Mouse (Mus musculus) midbrain, embryonic 10.5 days (tissue): ENCODE data around the gene Mxra8. TPM values are rescaled to one million over a fixed set of nuclear protein-coding genes. Genes with fewer than 3 reads are reported as not detected.
A peak's percentile ranks its signal among the peaks of the same experiment; 100 is the strongest.

ENCODE experiments used
- DNase-seq: peaks from one replicate; pipeline ENCODE4 v3.0.0-alpha.2; 2017; ENCODE audit warnings: low spot score
- H3K27ac ChIP-seq: fragments of 300-500 bp; sonication (generic); replicated peaks from 2 replicates; pipeline ENCODE4 v1.5.1; 2016; ENCODE audit warnings: mild to moderate bottlenecking
- H3K27me3 ChIP-seq: fragments of 300-500 bp; sonication (generic); 2 replicates; pipeline ENCODE4 v1.6.1; 2016; ENCODE audit warnings: low read depth, mild to moderate bottlenecking; ENCODE audit not compliant: poor library complexity, severe bottlenecking
- H3K36me3 ChIP-seq: fragments of 300-500 bp; sonication (generic); 2 replicates; pipeline ENCODE4 v1.6.1; 2016; ENCODE audit warnings: mild to moderate bottlenecking, moderate library complexity
- H3K4me1 ChIP-seq: fragments of 300-500 bp; sonication (generic); 2 replicates; pipeline ENCODE4 v1.6.1; 2016
- H3K4me3 ChIP-seq: fragments of 300-500 bp; sonication (generic); 2 replicates; pipeline ENCODE4 v1.5.1; 2016; ENCODE audit warnings: mild to moderate bottlenecking, moderate library complexity
- H3K9me3 ChIP-seq: fragments of 300-500 bp; sonication (generic); replicated peaks from 2 replicates; pipeline ENCODE4 v1.6.1; 2016; ENCODE audit warnings: mild to moderate bottlenecking
- WGBS: fragments of 180-500 bp; shearing (Covaris S2); methylation state at CpG from one replicate; pipeline ENCODE4 v1.1.7; 2016; 5-methylcytosine and 5-hydroxymethylcytosine counted together
- polyA plus RNA-seq: library from polyadenylated mRNA; unstranded; fragments of >200 nt; fragmentation: Nextera tagmentation; extraction: Ambion mirVana; gene quantifications from 2 replicates; pipeline ENCODE4 v1.2.1, GENCODE M21; 2016

Mxra8 gene
- polyA plus RNA-seq, 1 experiment from 2014 or later, result 50.7 TPM

DNA sequence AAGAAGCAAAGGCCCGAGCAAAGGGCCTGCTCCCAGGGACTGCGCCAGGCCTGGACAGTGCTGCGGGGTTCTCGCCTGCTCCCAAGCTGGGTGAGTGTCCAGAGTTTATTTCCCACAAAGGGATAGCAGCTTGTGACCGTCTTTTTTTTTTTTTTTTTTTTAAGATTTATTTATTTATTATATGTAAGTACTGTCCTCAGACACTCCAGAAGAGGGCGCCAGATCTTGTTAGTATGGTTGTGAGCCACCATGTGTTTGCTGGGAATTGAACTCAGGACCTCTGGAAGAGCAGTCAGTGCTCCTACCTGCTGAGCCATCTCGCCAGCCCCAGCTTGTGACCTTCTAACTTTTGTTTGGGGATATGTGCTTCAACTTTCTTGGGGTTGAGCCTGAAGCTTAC, 18.5 kb upstream of the Mxra8 start:
- WGBS, result 86% methylated on average over 7 of the region's 7 CpGs
- no peak overlapping the region for H3K4me3 ChIP-seq
- no peak for DNase-seq
- no peaks in the 10 kb centered on the region for H3K4me1 ChIP-seq
- H3K9me3 ChIP-seq, result no peaks in the 10 kb centered on the region
- H3K27ac ChIP-seq, result no peak overlapping the region
- H3K27me3 ChIP-seq, result no peaks in the 10 kb centered on the region
- H3K36me3 ChIP-seq, result peaks cover 100% of the 10 kb centered on the region

DNA sequence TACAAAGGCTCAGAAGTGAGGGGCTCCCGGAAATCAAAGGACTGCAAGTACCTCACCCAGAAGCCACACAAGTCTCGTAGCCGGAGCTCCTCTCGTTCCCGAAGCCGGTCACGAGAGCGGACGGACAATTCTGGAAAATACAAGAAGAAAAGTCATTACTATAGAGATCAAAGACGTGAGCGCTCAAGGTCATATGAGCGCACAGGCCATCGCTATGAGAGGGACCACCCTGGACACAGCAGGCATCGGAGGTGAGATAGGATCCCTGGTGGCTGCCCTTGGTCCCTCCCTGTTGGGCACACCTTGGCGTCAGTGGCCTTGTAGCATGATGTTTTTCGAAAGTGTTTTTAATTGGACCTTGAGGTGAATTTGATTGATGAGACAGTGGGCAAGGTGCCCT, 16.0 kb upstream of the Mxra8 start:
- Histone ChIP-seq H3K27ac (no peak overlapping the region), H3K4me1 (no peaks in the 10 kb centered on the region), H3K36me3 (peaks cover 100% of the 10 kb centered on the region), H3K4me3 (no peak overlapping the region), H3K27me3 (no peaks in the 10 kb centered on the region), H3K9me3 (no peaks in the 10 kb centered on the region)
- WGBS, result 95% methylated on average over 16 of the region's 16 CpGs
- no peak for DNase-seq

DNA sequence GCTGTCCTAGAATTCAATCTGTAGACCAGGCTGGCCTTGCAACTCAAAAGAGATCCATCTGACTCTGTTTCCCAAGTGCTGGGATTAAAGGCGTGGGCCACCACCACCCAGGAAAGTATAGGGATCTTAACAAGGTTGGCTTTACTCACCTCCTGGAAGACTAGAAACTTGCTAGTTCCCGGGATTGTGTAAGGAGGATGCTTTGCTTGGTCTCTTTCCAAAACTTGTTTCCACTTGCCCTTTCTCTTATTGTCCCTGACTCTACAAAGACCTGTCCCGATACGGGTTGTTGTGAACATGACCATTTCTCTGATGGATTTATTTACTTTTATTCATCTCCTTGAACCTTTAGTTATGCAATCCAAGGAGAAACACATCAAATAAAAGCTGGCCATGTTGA, 9.6 kb upstream of the Mxra8 start:
- H3K4me1 ChIP-seq, result peaks cover 27% of the 10 kb centered on the region
- peaks cover 60% of the 10 kb centered on the region for H3K36me3 ChIP-seq
- no peaks in the 10 kb centered on the region for H3K27me3 ChIP-seq
- H3K9me3 ChIP-seq, result no peaks in the 10 kb centered on the region
- no peak overlapping the region for H3K27ac ChIP-seq
- no peak for DNase-seq
- H3K4me3 ChIP-seq, result no peak overlapping the region
- WGBS, result 92% methylated on average over 4 of the region's 4 CpGs

DNA sequence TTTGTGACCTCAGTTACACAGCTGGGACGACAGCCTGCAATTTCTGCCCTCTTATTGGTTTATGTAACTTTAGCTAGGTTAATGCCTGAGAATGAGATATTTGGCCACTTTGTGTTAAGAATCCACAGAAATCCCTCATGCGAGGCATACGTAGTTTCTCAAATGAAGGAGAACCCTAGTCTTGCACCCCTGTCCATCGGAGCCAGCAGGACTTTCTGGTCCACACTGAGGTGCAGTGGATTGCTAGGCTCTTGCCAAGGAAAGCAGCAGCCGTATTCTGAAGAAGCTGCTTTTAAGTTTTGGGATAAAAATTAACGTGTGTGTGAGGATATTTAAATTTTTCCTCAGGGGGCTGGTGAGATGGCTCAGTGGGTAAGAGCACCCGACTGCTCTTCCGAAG, 8.9 kb upstream of the Mxra8 start:
- no peaks in the 10 kb centered on the region for H3K9me3 ChIP-seq
- H3K4me3 ChIP-seq, result peak overlapping the region; percentile 70
- WGBS, result 57% methylated on average over 8 of the region's 8 CpGs
- no peaks in the 10 kb centered on the region for H3K27me3 ChIP-seq
- peak overlapping the region; percentile 63 for H3K27ac ChIP-seq
- H3K4me1 ChIP-seq, result peaks cover 27% of the 10 kb centered on the region
- peaks cover 58% of the 10 kb centered on the region for H3K36me3 ChIP-seq
- DNase-seq, result no peak

DNA sequence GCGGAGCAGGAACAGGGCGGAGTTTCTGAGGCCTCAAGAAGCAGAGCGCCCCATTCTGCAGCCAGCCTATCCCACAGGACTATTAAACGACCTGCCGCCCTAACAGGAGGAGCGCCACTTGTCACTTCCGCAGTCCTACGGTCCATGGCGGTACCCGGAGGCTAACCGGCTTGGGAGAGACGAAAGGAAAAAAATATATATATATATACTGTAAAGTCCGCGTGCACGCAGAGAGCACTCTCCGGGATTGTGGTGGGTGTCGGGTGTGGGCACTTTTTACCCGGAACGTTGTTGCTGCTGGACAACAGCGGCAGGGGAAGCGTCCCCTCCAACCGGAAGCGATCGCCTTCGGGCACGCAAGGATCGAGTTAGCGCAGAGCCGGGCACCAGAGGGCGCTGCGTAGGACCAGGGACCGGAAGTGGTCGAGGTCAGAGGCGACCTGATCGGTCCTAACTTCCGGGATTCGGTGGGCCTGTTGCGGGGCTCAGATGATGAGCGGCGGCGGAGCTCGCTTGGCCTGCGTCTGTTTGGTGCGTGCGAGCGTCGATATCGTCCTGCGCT, 8.2 kb upstream of the Mxra8 start, which contains the start of gene Aurkaip1:
TSS of gene Aurkaip1 (plus strand) at position 68 of the 562 bp plus-strand sequence.
- H3K27me3 ChIP-seq, result no peaks in the 10 kb centered on the region
- WGBS, result under 1% methylated on average over 49 of the region's 49 CpGs
- peak; percentile 96 for DNase-seq
- H3K36me3 ChIP-seq, result peaks cover 51% of the 10 kb centered on the region
- peaks cover 27% of the 10 kb centered on the region for H3K4me1 ChIP-seq
- peak within 1 kb of the TSS; percentile 88 for H3K27ac ChIP-seq
- peak within 1 kb of the TSS; percentile 70 for H3K4me3 ChIP-seq
- no peaks in the 10 kb centered on the region for H3K9me3 ChIP-seq

DNA sequence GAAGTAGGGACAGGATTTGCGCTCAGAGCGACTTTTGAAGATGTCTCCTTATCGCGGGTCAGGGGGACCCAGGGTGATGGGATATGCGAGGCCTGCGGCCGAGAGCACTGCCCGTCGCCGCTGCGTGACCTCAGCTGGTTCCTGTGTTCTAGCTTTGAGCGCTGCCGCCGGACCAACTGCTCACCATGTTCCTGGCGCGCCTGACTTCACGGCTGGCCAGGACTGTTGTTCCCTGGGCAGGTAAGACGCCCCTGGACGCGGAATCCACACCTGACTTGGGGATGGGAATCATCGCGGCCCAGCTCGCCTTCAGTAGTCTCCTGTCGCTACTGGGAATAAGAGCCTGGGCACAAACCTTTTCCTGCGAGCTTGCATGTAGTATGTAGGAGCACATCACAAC, 7.6 kb upstream of the Mxra8 start:
- 2% methylated on average over 25 of the region's 25 CpGs for WGBS

DNA sequence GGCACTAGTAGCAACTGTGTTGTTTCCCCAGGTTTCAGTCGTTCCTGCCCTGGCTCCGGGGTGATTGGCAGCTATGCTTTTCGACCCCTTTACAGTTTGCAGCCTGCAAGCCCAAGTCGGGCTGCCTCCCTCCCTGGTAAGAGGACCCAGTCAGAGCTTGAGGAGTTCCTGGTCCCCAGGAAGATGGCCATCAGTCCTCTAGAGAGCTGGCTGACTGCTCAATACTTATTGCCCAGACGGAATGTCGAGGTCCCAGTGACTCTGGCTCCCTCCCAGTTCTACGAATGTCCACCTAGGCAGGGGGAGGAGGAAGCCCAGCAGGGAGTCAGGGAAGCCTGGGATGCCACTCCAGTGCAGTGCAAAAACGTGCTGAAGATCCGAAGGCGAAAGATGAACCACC, 7.2 kb upstream of the Mxra8 start:
- 55% methylated on average over 10 of the region's 10 CpGs for WGBS
- H3K27me3 ChIP-seq, result no peaks in the 10 kb centered on the region
- no peaks in the 10 kb centered on the region for H3K9me3 ChIP-seq
- peak overlapping the region; percentile 88 for H3K27ac ChIP-seq
- peak overlapping the region; percentile 70 for H3K4me3 ChIP-seq
- peaks cover 27% of the 10 kb centered on the region for H3K4me1 ChIP-seq
- H3K36me3 ChIP-seq, result peaks cover 41% of the 10 kb centered on the region
- DNase-seq, result no peak

More for the DNA sequence above, 7.6 kb upstream of the Mxra8 start:
- H3K27ac ChIP-seq, result peak overlapping the region; percentile 88
- peak overlapping the region; percentile 70 for H3K4me3 ChIP-seq
- DNase-seq, result no peak
- no peaks in the 10 kb centered on the region for H3K27me3 ChIP-seq
- peaks cover 27% of the 10 kb centered on the region for H3K4me1 ChIP-seq
- peaks cover 46% of the 10 kb centered on the region for H3K36me3 ChIP-seq
- H3K9me3 ChIP-seq, result no peaks in the 10 kb centered on the region

DNA sequence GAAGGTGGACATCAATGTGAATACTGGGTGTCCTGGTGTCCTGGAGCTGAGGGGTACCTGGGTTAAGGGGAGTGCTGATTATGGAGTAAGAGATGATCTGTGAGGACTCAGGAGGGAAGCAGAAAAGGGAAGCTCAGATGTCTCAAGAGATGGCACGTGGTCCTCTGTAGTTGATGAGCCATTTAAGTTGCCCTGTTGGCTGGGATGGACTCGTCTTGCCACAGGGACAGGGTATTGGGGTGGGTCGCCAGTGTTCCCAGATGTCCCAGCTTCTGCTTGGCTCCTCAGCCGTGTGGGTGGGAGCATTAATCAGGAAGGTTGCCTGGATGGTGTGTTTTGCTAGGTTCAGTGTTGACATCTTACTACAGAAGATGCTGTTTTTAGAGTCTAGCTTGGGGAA, 6.2 kb upstream of the Mxra8 start:
- no peak overlapping the region for H3K27ac ChIP-seq
- peaks cover 27% of the 10 kb centered on the region for H3K4me1 ChIP-seq
- peak overlapping the region; percentile 22 for H3K4me3 ChIP-seq
- DNase-seq, result no peak
- WGBS, result 91% methylated on average over 4 of the region's 4 CpGs
- H3K36me3 ChIP-seq, result peaks cover 32% of the 10 kb centered on the region
- H3K9me3 ChIP-seq, result no peaks in the 10 kb centered on the region
- H3K27me3 ChIP-seq, result no peaks in the 10 kb centered on the region

DNA sequence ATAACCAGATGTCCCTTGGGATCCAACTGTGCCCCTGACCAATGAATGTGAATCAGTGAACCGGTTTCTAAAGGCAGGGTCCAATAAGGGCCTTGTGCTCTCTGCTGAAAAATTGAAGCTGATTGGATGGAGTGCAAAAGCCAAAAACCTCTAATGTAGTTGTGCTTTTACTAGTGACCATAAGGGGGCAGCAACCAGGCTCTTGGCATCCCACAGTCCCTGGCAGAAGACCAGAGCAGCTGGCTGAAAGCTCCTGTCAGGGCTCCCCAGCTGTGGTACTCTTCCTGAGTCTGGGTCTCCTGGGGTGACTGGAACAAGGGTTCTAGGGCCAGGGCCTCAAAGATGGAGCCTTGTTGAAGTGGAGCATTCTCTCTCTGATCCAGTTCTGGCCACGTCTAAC, 5.6 kb upstream of the Mxra8 start:
- Histone ChIP-seq H3K27me3 (no peaks in the 10 kb centered on the region), H3K4me3 (peak overlapping the region; percentile 22; the same call in 1 of the 2 replicates), H3K9me3 (no peaks in the 10 kb centered on the region), H3K36me3 (peaks cover 28% of the 10 kb centered on the region), H3K27ac (no peak overlapping the region; the same call in 1 of the 2 replicates), H3K4me1 (peaks cover 32% of the 10 kb centered on the region)
- peak; percentile 75 for DNase-seq
- 41% methylated on average over 2 of the region's 2 CpGs for WGBS

DNA sequence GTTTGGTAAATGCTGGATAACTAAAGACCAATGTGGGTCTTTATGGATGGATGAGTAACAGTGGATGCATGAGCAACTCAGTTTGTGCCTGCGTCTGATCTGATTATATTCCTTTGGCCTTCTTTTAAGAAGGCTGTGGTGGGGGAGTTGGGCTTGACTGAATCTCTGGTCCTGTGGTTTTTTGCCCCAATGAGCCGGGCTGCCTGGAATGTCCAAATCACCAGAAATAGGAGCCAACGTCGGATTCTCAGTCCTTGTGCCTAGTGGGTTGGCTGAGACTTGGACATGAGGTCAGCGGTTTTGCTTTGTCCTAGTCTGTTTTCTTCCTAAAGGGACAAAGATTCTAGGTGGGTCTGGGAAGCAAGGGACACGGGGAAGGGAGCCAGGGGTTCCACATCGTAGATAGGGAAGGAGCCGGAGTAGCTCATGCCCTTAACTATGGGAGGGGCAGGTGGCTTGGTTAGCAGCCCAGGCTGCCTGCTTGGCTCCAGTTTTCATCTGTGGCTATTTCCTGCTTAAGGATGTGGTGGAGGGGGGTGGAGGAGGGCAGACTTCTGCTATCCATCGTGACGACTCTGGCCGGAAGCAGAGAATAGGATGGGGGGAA, 2.0 kb upstream of the Mxra8 start:
- H3K9me3 ChIP-seq, result no peaks in the 10 kb centered on the region
- H3K27ac ChIP-seq, result no peak overlapping the region
- no peak for DNase-seq
- H3K4me1 ChIP-seq, result peaks cover 51% of the 10 kb centered on the region
- peaks cover 31% of the 10 kb centered on the region for H3K36me3 ChIP-seq
- H3K4me3 ChIP-seq, result no peak overlapping the region
- peaks cover 24% of the 10 kb centered on the region for H3K27me3 ChIP-seq
- WGBS, result 87% methylated on average over 11 of the region's 11 CpGs

DNA sequence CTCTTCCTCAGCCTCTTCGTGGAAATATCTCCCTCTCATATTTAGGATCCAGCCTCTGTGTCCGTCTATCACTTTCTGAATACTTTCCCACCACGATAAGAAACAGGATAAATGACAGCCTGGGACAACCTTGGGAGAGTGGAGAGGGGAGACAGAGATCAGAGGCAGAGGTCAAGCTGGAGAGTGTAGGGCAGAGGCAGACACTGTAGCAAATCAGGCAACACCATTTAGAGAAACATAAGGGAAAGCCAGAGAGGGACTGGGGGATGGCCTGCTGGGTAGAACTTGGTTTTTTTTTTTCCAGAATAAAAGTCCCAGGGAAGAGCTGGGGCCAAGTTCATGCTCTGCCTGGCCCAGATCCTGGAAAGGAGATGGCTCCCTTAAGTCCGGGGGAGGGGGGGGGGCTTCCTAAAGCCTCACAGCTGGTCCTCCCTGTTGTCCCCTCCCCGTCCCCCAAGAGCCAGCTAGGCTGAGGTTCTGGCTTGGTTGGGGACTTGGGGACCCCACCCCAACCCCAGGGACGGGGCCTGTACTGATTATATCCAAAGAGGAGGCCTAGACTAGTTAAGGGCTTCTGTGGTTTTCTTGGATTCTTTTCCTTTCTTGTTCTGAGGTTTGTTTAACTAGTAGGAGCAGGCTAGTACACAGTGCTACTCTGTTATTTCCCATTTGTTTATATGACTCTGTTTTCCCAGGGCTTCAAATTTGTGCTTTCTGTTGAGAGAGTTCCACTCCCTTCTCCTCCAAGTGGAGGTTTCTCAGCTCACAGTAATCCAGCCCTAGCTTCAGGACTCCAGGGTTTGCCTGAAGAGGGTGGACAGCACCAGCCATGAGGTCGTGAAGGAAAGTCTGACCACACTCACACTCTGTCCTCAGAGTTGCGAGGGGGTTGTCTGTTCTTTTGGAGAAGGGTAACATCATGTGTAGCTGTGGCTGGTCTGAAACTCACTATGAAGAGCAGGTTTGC, 1.0 kb upstream of the Mxra8 start:
- Histone ChIP-seq H3K9me3 (no peaks in the 10 kb centered on the region), H3K4me3 (peak overlapping the region; percentile 66), H3K36me3 (peaks cover 31% of the 10 kb centered on the region), H3K27me3 (peaks cover 32% of the 10 kb centered on the region), H3K4me1 (peaks cover 42% of the 10 kb centered on the region), H3K27ac (peak overlapping the region; percentile 87)
- 59% methylated on average over 8 of the region's 8 CpGs for WGBS
- no peak for DNase-seq

DNA sequence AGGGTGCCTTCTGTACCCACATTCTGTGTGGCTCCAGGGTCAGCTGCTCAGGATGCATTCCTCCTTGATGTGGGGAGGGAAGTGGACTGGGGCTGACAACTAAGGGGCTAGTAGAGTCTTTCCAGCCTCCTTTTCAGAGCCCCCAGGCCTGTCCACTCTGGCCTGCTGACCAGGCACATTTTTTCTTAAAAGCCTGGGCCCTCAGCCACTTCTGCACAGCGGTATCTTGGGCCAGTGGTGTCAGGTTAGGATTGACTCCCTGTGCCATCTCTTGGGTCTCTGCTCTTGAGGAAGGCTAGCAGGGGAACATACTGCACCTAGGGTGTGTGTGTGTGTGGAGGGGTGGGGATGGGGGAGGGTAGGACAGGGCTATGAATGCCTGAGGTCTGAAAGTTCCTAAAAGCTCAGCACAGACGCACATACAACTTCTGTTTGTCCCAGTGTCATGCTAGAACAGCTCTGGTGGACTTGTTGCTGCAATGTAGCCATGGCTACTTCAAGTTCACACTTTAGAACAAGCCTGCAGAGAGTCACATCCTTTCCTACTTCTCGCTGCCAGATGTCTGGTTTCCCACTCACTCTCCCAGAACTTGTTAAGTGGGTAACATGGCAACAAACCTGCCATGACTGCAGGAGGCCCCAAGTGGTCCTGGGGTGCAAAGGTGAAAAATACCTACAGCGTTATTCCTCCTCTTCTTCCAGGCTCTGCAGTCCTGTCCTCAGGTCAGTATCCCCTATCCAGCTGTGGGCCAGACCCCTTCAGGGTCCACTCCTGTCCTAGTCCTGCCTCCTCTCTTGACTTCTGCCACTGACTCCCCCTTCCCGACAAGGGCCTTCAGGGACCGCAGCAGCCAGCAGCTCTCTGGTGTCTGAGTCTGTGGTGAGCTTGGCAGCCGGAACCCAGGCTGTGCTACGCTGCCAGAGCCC, 859 bp downstream of the Mxra8 start:
- Histone ChIP-seq H3K27ac (peak overlapping the region; percentile 87), H3K27me3 (peaks cover 32% of the 10 kb centered on the region), H3K9me3 (no peaks in the 10 kb centered on the region), H3K4me3 (peak overlapping the region; percentile 66), H3K36me3 (peaks cover 30% of the 10 kb centered on the region), H3K4me1 (peaks cover 36% of the 10 kb centered on the region)
- no peak for DNase-seq
- WGBS, result 11% methylated on average over 8 of the region's 8 CpGs
